8 mouse cellular contexts compared by ENCODE assay signal in the genomic region with DNA sequence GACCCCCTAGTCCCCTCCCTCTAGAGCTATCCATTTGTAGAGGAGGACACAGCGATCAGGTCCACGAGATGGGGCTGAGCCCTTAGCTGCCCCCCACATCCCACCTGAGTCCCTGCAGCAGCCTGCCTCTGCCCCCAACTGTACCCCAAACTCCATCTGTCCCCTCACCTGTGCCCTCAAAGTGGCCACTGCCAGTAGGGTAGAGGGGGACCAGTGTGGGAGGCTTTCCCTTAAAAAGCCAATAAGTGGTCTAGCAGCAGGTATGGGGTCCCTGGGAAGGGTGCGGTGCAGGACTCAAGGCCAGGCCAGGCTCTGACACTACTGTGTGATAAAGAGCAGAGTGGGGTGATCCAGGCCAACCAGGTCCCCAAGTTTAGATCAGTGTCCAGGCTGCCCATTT. TPM values are rescaled to one million over a fixed set of nuclear protein-coding genes. Genes with fewer than 3 reads are reported as not detected.
A peak's percentile ranks its signal among the peaks of the same experiment; 100 is the strongest.
DNase-seq lines count a peak whose midpoint lies in the region; ATAC-seq and TF ChIP-seq lines count a peak whose summit lies in the region.

No protein-coding gene starts in this region.

- intact Hi-C loops in heart, postnatal 25 days (cut with DNase I), result no loop called here

- H3K9me3 ChIP-seq in midbrain, embryonic 13.5 days, result no peaks in the 10 kb centered on the region

- no peak for DNase-seq in cerebellum, adult 2 months
- no peak for DNase-seq in cerebellum, postnatal 25 days
- no peak for DNase-seq in lung, adult 2 months
- no peak for DNase-seq in lung, postnatal 36 days
- DNase-seq in heart, postnatal 25 days (ENCODE audit: low spot score), result peak; percentile 1
- no peak for DNase-seq in ovary, postnatal 36 days (ENCODE audit: low spot score)
- DNase-seq in left cerebral cortex, adult 18-20 months (ENCODE audit: low spot score in 2 of 2), result no peak

- H3K4me3 ChIP-seq in cerebellum, adult 2 months (replicated peaks; ENCODE audit: insufficient read depth, low read depth, low read length), result peak overlapping the region; percentile 79
- H3K4me3 ChIP-seq in lung, adult 2 months (replicated peaks; ENCODE audit: extremely low read depth, low read depth, low read length), result peak overlapping the region; percentile 44
- peak overlapping the region; percentile 36 for H3K4me3 ChIP-seq in midbrain, embryonic 13.5 days (replicated peaks)

- WGBS in cerebellum, adult 2 months, result 11% methylated on average over 3 of the region's 3 CpGs
- WGBS in lung, adult 2 months, result 36% methylated on average over 3 of the region's 3 CpGs
- 34% methylated on average over 3 of the region's 3 CpGs for WGBS in midbrain, embryonic 13.5 days

- H3K9ac ChIP-seq in midbrain, embryonic 13.5 days (replicated peaks), result peak overlapping the region; percentile 51; the same call in 1 of the 2 replicates

- H3K4me2 ChIP-seq in midbrain, embryonic 13.5 days (replicated peaks), result peak overlapping the region; percentile 60

- TF ChIP-seq POLR2A in cerebellum, adult 2 months (IDR thresholded peaks at IDR 0.05; ENCODE audit: borderline replicate concordance, insufficient read depth, low read length), result no peak
- no peak for TF ChIP-seq POLR2A in lung, adult 2 months (IDR thresholded peaks at IDR 0.05; ENCODE audit: borderline replicate concordance, extremely low read depth, low read depth, low read length)

- no peaks in the 10 kb centered on the region for H3K27me3 ChIP-seq in cerebellum, adult 2 months (ENCODE audit: control insufficient read depth, insufficient read depth, low read length)
- peaks cover 64% of the 10 kb centered on the region for H3K27me3 ChIP-seq in midbrain, embryonic 13.5 days

- TF ChIP-seq CTCF in cerebellum, adult 2 months (IDR thresholded peaks at IDR 0.05; ENCODE audit: borderline replicate concordance, insufficient read depth, low read depth, low read length), result no peak
- TF ChIP-seq CTCF in lung, adult 2 months (IDR thresholded peaks at IDR 0.05; ENCODE audit: insufficient read depth, low read length), result no peak

- H3K27ac ChIP-seq in cerebellum, adult 2 months (ENCODE audit: insufficient read depth, low read length), result peak overlapping the region; percentile 71
- no peak overlapping the region for H3K27ac ChIP-seq in midbrain, embryonic 13.5 days

- no peak for ATAC-seq in midbrain, embryonic 13.5 days

- H3K36me3 ChIP-seq in midbrain, embryonic 13.5 days, result no peaks in the 10 kb centered on the region

- peaks cover 37% of the 10 kb centered on the region for H3K4me1 ChIP-seq in cerebellum, adult 2 months (ENCODE audit: control insufficient read depth, insufficient read depth, low read length)
- H3K4me1 ChIP-seq in lung, adult 2 months (ENCODE audit: control insufficient read depth, insufficient read depth, low read length), result peaks cover 28% of the 10 kb centered on the region
- peaks cover 55% of the 10 kb centered on the region for H3K4me1 ChIP-seq in midbrain, embryonic 13.5 days (replicated peaks)

RNA-seq across cellular contexts. Expression of a gene that starts 28.1 kb away (rescaled TPM):
- 103 and 108 TPM in 2 replicates for polyA plus RNA-seq in cerebellum, adult 2 months (2012; rRNA removed)
- 89.6 and 103 TPM in 2 replicates for polyA plus RNA-seq in lung, adult 2 months (2012; rRNA removed)
- total RNA-seq in heart, postnatal 25 days (2021), result 100 to 1,000 TPM; 110 to 130 TPM
- 13.1 and 15.2 TPM in 2 replicates for polyA plus RNA-seq in midbrain, embryonic 13.5 days (2015; fragmentation: Nextera tagmentation; extraction: Ambion mirVana)
- total RNA-seq in left cerebral cortex, adult 18-20 months (2021), result 10 to 100 TPM; 84.7 to 91.7 TPM

RNA-seq across cellular contexts. Expression of a gene that starts 34.5 kb away (rescaled TPM):
- 1.2 and 1.7 TPM in 2 replicates for polyA plus RNA-seq in cerebellum, adult 2 months (2012; rRNA removed)
- polyA plus RNA-seq in lung, adult 2 months (2012; rRNA removed), result 8.8 and 10.1 TPM in 2 replicates
- 1 to 10 TPM; 2.0 TPM for total RNA-seq in heart, postnatal 25 days (2021)
- polyA plus RNA-seq in midbrain, embryonic 13.5 days (2015; fragmentation: Nextera tagmentation; extraction: Ambion mirVana), result 1.4 and 1.9 TPM in 2 replicates
- 1 to 10 TPM; 1.1 to 1.2 TPM for total RNA-seq in left cerebral cortex, adult 18-20 months (2021)

RNA-seq across cellular contexts. Expression of a gene that starts 38.5 kb away (rescaled TPM):
- 10.7 and 13.8 TPM in 2 replicates for polyA plus RNA-seq in cerebellum, adult 2 months (2012; rRNA removed)
- polyA plus RNA-seq in lung, adult 2 months (2012; rRNA removed), result 3.6 and 5.9 TPM in 2 replicates
- under 1 TPM in 1 of 2 experiments, not detected in 1; 0.70 TPM for total RNA-seq in heart, postnatal 25 days (2021)
- 1.2 and 2.1 TPM in 2 replicates for polyA plus RNA-seq in midbrain, embryonic 13.5 days (2015; fragmentation: Nextera tagmentation; extraction: Ambion mirVana)
- 1 to 10 TPM; 2.7 to 2.8 TPM for total RNA-seq in left cerebral cortex, adult 18-20 months (2021)

RNA-seq across cellular contexts. Expression of a gene that starts 43.1 kb away (rescaled TPM):
- polyA plus RNA-seq in cerebellum, adult 2 months (2012; rRNA removed), result 10.2 and 10.8 TPM in 2 replicates
- 3.7 and 6.3 TPM in 2 replicates for polyA plus RNA-seq in lung, adult 2 months (2012; rRNA removed)
- total RNA-seq in heart, postnatal 25 days (2021), result under 1 TPM; 0.61 to 0.78 TPM
- polyA plus RNA-seq in midbrain, embryonic 13.5 days (2015; fragmentation: Nextera tagmentation; extraction: Ambion mirVana), result 6.9 and 7.2 TPM in 2 replicates
- total RNA-seq in left cerebral cortex, adult 18-20 months (2021), result 1 to 10 TPM; 3.1 to 3.8 TPM

RNA-seq across cellular contexts. Expression of a gene that starts 43.1 kb away (rescaled TPM):
- polyA plus RNA-seq in cerebellum, adult 2 months (2012; rRNA removed), result 87.7 and 93.1 TPM in 2 replicates
- 79.2 and 83.4 TPM in 2 replicates for polyA plus RNA-seq in lung, adult 2 months (2012; rRNA removed)
- 10 to 100 TPM; 52.0 to 56.2 TPM for total RNA-seq in heart, postnatal 25 days (2021)
- polyA plus RNA-seq in midbrain, embryonic 13.5 days (2015; fragmentation: Nextera tagmentation; extraction: Ambion mirVana), result 73.5 TPM in 2 replicates
- 10 to 100 TPM; 87.4 to 97.6 TPM for total RNA-seq in left cerebral cortex, adult 18-20 months (2021)
